Mouse (Mus musculus) limb, embryonic 12.5 days (tissue): ENCODE results near the gene Kcnq1. TPM values are rescaled to one million over a fixed set of nuclear protein-coding genes. Genes with fewer than 3 reads are reported as not detected.

Source experiments
- ATAC-seq: fragments of 200-750 bp; cut with Nextera tagmentation; 2 replicates; pipeline ENCODE4 v1.8.0; 2017; ENCODE audit warnings: low read depth, moderate TSS enrichment; ENCODE audit not compliant: insufficient number of reproducible peaks, insufficient read depth, low FRiP score, low TSS enrichment
- H3K27ac ChIP-seq: fragments of 300-500 bp; sonication (generic); 2 replicates; pipeline ENCODE4 v1.5.1; 2016; ENCODE audit warnings: mild to moderate bottlenecking, moderate library complexity
- H3K27me3 ChIP-seq: fragments of 300-500 bp; sonication (generic); 2 replicates; pipeline ENCODE4 v1.6.1; 2016; ENCODE audit warnings: mild to moderate bottlenecking, moderate library complexity
- H3K36me3 ChIP-seq: fragments of 300-500 bp; sonication (generic); 2 replicates; pipeline ENCODE4 v1.6.1; 2016; ENCODE audit warnings: mild to moderate bottlenecking, moderate library complexity
- H3K4me1 ChIP-seq: fragments of 300-500 bp; sonication (generic); replicated peaks from 2 replicates; pipeline ENCODE4 v1.6.1; 2016
- H3K4me2 ChIP-seq: fragments of 300-500 bp; sonication (generic); 2 replicates; pipeline ENCODE4 v1.6.1; 2016; ENCODE audit warnings: mild to moderate bottlenecking, moderate library complexity
- H3K4me3 ChIP-seq: fragments of 300-500 bp; sonication (generic); replicated peaks from 2 replicates; pipeline ENCODE4 v1.5.1; 2016; ENCODE audit warnings: mild to moderate bottlenecking
- H3K9ac ChIP-seq: fragments of 300-500 bp; sonication (generic); replicated peaks from 2 replicates; pipeline ENCODE4 v1.6.1; 2016; ENCODE audit warnings: mild to moderate bottlenecking, moderate library complexity
- H3K9me3 ChIP-seq: fragments of 300-500 bp; sonication (generic); 2 replicates; pipeline ENCODE4 v1.6.1; 2016; ENCODE audit warnings: mild to moderate bottlenecking, moderate library complexity
- WGBS: fragments of 180-500 bp; shearing (Covaris S2); methylation state at CpG from one replicate; pipeline ENCODE4 v1.1.7; 2016; 5-methylcytosine and 5-hydroxymethylcytosine counted together
- polyA plus RNA-seq: library from polyadenylated mRNA; unstranded; fragments of >200 nt; fragmentation: Nextera tagmentation; extraction: Ambion mirVana; gene quantifications from 2 replicates; pipeline ENCODE4 v1.2.1, GENCODE M21; 2016

Gene Kcnq1
- 0.94 and 1.8 TPM in 2 replicates for polyA plus RNA-seq

DNA sequence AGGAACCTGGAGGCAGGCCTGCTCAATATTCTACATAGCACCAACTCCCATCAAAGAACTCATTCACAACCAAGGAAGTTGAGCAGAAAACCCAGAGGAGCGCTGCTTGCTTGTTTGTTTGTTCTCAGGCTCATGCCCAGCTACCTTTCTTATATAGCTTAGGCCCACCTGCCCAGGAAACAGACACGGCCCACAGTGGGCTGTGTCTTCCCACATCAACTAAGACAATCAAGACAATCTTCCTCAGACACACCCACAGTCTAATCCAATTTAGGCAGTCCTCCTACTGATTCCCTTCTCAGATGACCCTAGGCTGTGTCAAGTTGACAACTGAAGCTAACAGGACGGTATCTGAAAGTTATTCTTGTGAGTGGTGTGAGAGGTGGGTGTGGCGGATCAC, at the start of gene Kcnq1:
Gene Kcnq1, plus strand, starts transcription at position 301 of the 400 bp plus-strand sequence.
- 70% methylated on average over 4 of the region's 4 CpGs for WGBS
- Histone ChIP-seq H3K27ac (no peak within 1 kb of the TSS), H3K36me3 (no peaks in the 10 kb centered on the region), H3K4me3 (peak within 1 kb of the TSS; percentile 42), H3K9me3 (no peaks in the 10 kb centered on the region), H3K27me3 (peaks cover 75% of the 10 kb centered on the region), H3K4me2 (peak within 1 kb of the TSS; percentile 75), H3K9ac (peak within 1 kb of the TSS; percentile 46), H3K4me1 (peaks cover 15% of the 10 kb centered on the region)
- ATAC-seq: no peak

DNA sequence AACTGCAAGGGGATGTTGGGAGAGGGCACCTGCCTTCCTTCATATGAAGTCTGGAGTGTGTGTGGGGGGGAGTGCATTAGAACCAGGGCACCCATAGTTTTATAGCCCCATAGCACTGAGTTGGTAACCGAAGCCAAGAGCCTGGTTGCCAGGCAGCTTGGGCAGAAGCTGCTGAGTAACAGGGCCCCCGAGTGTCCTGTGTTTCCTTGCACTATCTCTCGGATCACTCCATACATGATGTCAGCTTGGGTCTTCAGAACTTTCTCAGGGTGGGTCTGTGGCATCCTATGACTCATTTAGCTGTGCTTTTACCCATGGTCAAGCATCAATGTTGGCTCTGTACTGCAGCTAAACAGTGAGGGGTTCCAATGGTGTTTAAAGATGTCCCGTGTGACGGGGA, 49.1 kb upstream of the Kcnq1 start:
- Histone ChIP-seq H3K9me3 (no peaks in the 10 kb centered on the region), H3K27me3 (no peaks in the 10 kb centered on the region), H3K4me1 (peaks cover 54% of the 10 kb centered on the region), H3K36me3 (peaks cover 61% of the 10 kb centered on the region), H3K9ac (no peak overlapping the region), H3K4me2 (no peak overlapping the region), H3K4me3 (no peak overlapping the region), H3K27ac (0 out of 2 replicates have a peak overlapping the region, but pooled peaks have one; percentile 24)
- 86% methylated on average over 5 of the region's 5 CpGs for WGBS
- no peak for ATAC-seq

DNA sequence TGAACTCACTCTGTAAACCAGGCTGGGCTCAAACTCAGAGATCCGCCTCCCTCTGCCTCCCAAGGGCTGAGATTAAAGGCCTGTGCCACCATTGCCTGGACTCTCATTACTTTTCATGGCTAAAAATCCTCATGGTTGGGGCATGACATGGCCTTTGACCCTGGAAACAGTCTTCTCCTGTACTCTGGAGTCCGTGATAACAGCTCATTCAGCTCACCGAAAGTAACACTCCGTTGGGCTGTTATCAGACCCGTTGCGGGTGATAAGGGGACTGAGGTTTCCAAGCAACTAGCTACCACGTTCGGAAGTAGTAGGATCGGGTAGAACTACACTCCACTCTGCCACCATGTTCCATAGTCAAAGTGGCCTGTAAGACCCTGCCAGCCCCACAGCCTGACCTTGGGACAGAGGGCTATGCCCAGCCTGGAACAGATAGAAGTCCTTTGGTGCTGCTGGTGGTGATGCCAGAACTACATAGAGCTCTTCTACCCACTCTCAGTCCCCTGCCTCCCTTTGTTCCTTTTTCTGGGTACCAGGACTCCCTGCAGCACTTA, 48.4 kb upstream of the Kcnq1 start:
- peaks cover 68% of the 10 kb centered on the region for H3K36me3 ChIP-seq
- no peak for ATAC-seq
- H3K4me1 ChIP-seq: peaks cover 53% of the 10 kb centered on the region
- 84% methylated on average over 9 of the region's 9 CpGs for WGBS
- H3K9me3 ChIP-seq: no peaks in the 10 kb centered on the region
- H3K27ac ChIP-seq: peak overlapping the region; percentile 29; the same call in 1 of the 2 replicates
- H3K27me3 ChIP-seq: no peaks in the 10 kb centered on the region
- 0 out of 2 replicates have a peak overlapping the region, but pooled peaks have one; percentile 12 for H3K9ac ChIP-seq
- no peak overlapping the region for H3K4me3 ChIP-seq
- H3K4me2 ChIP-seq: no peak overlapping the region

DNA sequence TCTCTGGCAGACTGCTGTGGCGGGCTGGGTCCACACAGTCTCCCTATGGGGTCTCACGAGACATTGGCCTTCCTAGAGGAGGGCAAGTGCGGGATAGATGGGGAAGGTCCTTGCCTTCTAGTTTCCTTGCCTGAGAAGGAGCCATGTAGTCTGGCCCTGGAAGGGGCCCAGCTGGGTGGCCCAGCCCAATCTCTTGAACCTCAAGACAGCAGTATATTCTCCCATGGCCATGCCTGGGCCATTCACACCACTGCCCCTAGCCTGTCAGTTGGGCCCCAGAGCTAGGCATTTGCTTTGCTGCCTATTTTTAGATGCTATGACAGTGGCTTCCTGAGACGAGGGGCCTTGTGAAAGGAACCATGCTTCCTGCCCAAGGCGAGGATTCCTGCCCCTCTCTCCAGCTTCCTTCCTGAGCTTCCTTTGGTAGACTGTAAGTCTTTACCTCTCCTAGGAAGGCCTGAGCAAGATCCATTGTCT, 47.9 kb upstream of the Kcnq1 start:
- Histone ChIP-seq H3K36me3 (peaks cover 73% of the 10 kb centered on the region), H3K4me1 (peaks cover 53% of the 10 kb centered on the region), H3K4me3 (no peak overlapping the region), H3K9me3 (no peaks in the 10 kb centered on the region), H3K27me3 (no peaks in the 10 kb centered on the region), H3K27ac (peak overlapping the region; percentile 59; the same call in 1 of the 2 replicates), H3K9ac (0 out of 2 replicates have a peak overlapping the region, but pooled peaks have one; percentile 12), H3K4me2 (no peak overlapping the region)
- 78% methylated on average over 5 of the region's 5 CpGs for WGBS
- ATAC-seq: no peak

DNA sequence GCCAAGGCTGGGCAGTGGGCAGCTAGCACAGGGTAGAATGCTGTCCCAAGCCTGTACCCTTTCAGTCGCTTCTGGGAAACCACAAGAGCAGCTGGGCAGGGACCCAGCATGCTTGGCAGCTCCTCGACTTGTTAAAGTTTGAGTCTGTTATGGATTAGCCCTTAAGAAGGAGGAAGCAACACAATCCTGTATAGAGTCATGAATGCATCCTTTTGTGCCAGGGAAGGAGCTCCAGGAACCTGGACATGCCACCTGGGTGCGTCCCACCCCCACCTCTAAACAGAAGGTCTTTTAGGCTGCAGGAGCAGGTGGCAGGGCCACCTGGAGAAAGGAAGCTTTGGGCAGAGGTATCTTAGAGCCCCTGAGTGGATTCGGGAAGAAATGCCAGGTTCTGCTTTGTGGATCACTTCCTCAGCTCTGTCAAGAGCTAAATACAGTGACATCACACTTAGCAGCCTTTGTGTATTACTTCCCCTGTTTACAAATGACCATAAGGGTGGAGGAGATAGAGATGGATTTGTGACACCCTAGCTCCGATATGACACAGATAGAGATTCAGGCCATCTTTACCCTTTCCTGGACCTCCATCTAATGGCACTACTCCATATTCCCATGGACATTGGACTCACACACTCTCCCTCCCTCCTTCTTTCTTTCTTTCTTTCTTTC, 46.8 kb upstream of the Kcnq1 start:
- no peaks in the 10 kb centered on the region for H3K27me3 ChIP-seq
- no peak overlapping the region for H3K4me3 ChIP-seq
- H3K4me1 ChIP-seq: peaks cover 45% of the 10 kb centered on the region
- peaks cover 84% of the 10 kb centered on the region for H3K36me3 ChIP-seq
- 78% methylated on average over 5 of the region's 5 CpGs for WGBS
- no peak for ATAC-seq
- no peaks in the 10 kb centered on the region for H3K9me3 ChIP-seq
- peak overlapping the region; percentile 59; the same call in 1 of the 2 replicates for H3K27ac ChIP-seq
- no peak overlapping the region for H3K4me2 ChIP-seq
- H3K9ac ChIP-seq: no peak overlapping the region

DNA sequence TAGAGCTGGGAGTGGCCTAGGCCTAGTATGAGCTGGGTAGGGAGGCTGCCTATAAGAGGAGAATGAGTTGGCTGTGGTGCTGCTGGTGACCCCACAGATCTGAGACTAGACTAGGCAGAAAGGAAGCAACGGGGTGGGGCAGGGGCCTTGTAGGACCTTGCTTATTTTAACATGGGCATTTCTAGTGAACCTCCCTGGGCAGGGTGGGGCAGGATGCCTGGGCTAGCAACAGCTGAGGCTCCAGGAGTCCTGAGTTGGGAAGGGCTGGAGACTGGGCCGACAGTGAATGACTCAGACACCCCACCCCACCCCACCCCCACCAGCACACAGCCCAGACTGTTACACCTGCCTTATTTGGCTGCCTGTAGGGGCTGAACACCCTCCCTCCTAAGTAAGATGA, 43.5 kb upstream of the Kcnq1 start:
- ATAC-seq: peak; percentile 35; the same call in 1 of the 2 replicates
- Histone ChIP-seq H3K4me1 (peaks cover 13% of the 10 kb centered on the region), H3K27me3 (no peaks in the 10 kb centered on the region), H3K4me2 (no peak overlapping the region), H3K27ac (no peak overlapping the region), H3K9ac (no peak overlapping the region), H3K4me3 (no peak overlapping the region), H3K36me3 (peaks cover 94% of the 10 kb centered on the region), H3K9me3 (no peaks in the 10 kb centered on the region)
- WGBS: 91% methylated on average over 2 of the region's 2 CpGs

DNA sequence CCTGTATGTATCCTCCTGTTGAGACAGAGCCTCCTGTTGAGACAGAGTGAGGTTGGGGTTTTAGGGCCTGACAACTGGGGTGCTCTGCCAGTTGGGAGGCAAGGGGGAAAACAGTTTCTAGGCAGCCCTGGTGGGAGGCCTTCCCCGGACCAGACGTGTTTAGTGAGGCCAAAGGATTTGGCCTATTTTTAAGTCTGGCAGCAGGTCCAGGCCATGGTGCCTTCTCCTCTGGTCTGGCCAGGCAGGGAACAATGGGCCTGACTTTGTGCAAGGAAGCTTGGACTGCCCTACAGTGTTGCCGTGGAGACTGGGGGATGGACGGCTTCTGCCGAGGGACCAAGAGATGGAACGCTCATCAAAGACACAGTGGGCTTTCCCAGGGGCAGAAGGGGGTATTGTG, 41.9 kb upstream of the Kcnq1 start:
- H3K36me3 ChIP-seq: peaks cover 87% of the 10 kb centered on the region
- ATAC-seq: no peak
- H3K9ac ChIP-seq: no peak overlapping the region
- H3K27me3 ChIP-seq: no peaks in the 10 kb centered on the region
- peaks cover 11% of the 10 kb centered on the region for H3K4me1 ChIP-seq
- H3K4me3 ChIP-seq: no peak overlapping the region
- no peak overlapping the region for H3K27ac ChIP-seq
- 84% methylated on average over 6 of the region's 6 CpGs for WGBS
- H3K4me2 ChIP-seq: no peak overlapping the region
- no peaks in the 10 kb centered on the region for H3K9me3 ChIP-seq

DNA sequence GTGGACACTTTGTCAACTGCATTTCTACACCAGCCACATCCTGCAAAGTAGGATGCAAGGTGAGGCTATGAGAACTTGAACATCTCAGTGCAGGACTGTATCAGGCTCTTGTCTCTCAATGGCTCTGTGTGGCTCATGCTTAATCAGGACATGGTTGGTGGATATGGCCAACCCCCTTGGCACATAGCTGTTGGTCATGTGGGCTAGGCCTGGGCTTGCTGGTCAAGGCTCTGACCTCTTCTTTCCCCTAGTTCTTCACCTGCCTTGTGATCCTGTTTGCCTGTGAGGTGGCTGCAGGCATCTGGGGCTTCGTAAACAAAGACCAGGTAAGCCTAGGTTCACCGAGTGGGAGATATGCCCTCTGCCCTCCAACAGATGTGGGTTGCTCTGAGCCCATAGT, 40.5 kb upstream of the Kcnq1 start:
- H3K4me2 ChIP-seq: no peak overlapping the region
- H3K9ac ChIP-seq: no peak overlapping the region
- H3K4me1 ChIP-seq: peaks cover 18% of the 10 kb centered on the region
- H3K36me3 ChIP-seq: peaks cover 82% of the 10 kb centered on the region
- 95% methylated on average over 2 of the region's 2 CpGs for WGBS
- H3K27ac ChIP-seq: no peak overlapping the region
- no peak for ATAC-seq
- H3K27me3 ChIP-seq: no peaks in the 10 kb centered on the region
- no peak overlapping the region for H3K4me3 ChIP-seq
- no peaks in the 10 kb centered on the region for H3K9me3 ChIP-seq

DNA sequence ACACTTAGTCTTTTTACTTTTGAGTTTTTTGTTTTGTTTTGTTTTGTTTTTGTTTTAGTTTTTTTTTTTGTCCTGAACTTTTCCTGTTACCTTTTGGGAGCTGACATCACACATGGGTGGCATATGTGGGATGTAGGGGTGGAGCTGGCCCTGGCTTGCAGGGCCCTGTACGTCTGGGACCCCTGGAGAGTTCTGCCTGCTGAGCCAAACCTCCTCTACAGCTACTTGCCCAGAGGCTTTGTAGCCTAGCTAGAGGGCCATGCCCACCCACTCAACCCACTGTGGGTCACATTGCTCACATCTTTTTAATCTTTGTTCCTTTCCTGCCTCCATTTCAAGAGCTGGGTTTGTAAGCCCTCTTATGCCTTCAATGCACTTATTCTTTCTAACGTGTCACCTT, 38.7 kb upstream of the Kcnq1 start:
- 80% methylated on average over 2 of the region's 2 CpGs for WGBS
- H3K27ac ChIP-seq: 0 out of 2 replicates have a peak overlapping the region, but pooled peaks have one; percentile 95
- peaks cover 23% of the 10 kb centered on the region for H3K4me1 ChIP-seq
- H3K27me3 ChIP-seq: no peaks in the 10 kb centered on the region
- no peak overlapping the region for H3K4me3 ChIP-seq
- H3K4me2 ChIP-seq: no peak overlapping the region
- H3K9ac ChIP-seq: no peak overlapping the region
- peaks cover 80% of the 10 kb centered on the region for H3K36me3 ChIP-seq
- no peak for ATAC-seq
- H3K9me3 ChIP-seq: no peaks in the 10 kb centered on the region

DNA sequence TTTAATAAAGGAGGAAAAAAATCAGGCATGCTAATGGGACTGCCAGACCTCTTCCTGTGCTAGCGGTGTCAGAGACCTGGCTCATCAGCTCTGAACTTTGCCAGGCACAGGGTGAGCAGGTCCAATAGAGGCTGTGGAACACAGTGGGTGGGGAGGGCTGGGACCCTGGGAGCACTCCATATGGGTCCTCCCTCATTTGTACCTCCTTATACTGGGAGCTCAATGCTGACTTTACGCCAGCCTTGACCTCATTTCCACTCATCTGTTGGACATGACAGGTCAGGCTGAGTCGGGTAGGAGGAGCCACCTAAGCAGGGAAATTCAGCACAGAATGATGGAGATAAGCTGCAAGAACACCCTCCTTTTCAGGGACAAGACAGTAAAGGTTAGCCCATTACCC, 38.3 kb upstream of the Kcnq1 start:
- Histone ChIP-seq H3K4me2 (peak overlapping the region; percentile 99; the same call in 1 of the 2 replicates), H3K9me3 (no peaks in the 10 kb centered on the region), H3K27ac (peak overlapping the region; percentile 95), H3K4me3 (0 out of 2 replicates have a peak overlapping the region, but pooled peaks have one; percentile 78), H3K4me1 (peaks cover 23% of the 10 kb centered on the region), H3K27me3 (no peaks in the 10 kb centered on the region), H3K9ac (no peak overlapping the region), H3K36me3 (peaks cover 80% of the 10 kb centered on the region)
- no peak for ATAC-seq
- WGBS: 82% methylated on average over 3 of the region's 3 CpGs

DNA sequence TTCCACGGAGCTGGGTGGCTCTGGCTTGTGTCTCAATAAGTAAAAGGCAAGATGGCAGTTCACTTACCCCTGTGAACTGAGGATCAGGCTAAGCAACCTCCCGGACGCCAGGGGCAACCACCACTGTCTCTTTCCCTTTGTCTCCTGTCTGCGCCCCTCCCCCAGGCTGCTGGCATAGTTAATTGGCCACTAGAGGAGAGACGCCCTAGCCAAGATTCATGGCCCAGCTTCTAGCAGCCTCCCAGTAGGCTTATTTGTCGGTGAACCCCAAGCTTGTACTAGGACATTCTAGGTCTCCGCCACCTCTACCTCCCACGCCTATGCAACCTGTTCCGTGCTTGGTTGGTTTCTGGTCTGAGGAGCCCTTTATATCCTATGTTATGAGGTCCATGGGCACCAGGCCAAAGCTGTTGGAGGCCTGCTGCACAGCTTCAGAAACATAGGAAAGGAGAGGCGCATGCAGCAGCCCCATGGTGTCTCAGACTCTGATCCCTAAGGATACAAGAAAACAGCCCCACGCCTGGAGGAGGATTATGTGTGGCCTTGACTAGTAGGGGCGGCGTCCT, 37.8 kb upstream of the Kcnq1 start:
- H3K27me3 ChIP-seq: no peaks in the 10 kb centered on the region
- peaks cover 23% of the 10 kb centered on the region for H3K4me1 ChIP-seq
- peak overlapping the region; percentile 99 for H3K4me2 ChIP-seq
- ATAC-seq: no peak
- H3K36me3 ChIP-seq: peaks cover 75% of the 10 kb centered on the region
- peak overlapping the region; percentile 47 for H3K9ac ChIP-seq
- peak overlapping the region; percentile 95 for H3K27ac ChIP-seq
- WGBS: 52% methylated on average over 13 of the region's 13 CpGs
- peak overlapping the region; percentile 78 for H3K4me3 ChIP-seq
- H3K9me3 ChIP-seq: no peaks in the 10 kb centered on the region
